Mouse (Mus musculus) testis, adult 2 months (tissue): ENCODE data around the gene Inhbc. TPM values are rescaled to one million over a fixed set of nuclear protein-coding genes. Genes with fewer than 3 reads are reported as not detected.

Source experiments
- H3K27ac ChIP-seq: fragments of 200-500 bp; 2 replicates; pipeline ENCODE4 v1.5.1; 2012; ENCODE audit warnings: low read depth, low read length; ENCODE audit not compliant: control insufficient read depth, insufficient read depth
- H3K27me3 ChIP-seq: fragments of 200-500 bp; 2 replicates; pipeline ENCODE4 v1.6.1; 2012; ENCODE audit warnings: mild to moderate bottlenecking, low read length, moderate library complexity; ENCODE audit not compliant: control insufficient read depth, insufficient read depth
- H3K36me3 ChIP-seq: fragments of 200-500 bp; 2 replicates; pipeline ENCODE4 v1.6.1; 2012; ENCODE audit warnings: mild to moderate bottlenecking, low read length; ENCODE audit not compliant: control insufficient read depth, insufficient read depth
- H3K4me1 ChIP-seq: fragments of 200-500 bp; 2 replicates; pipeline ENCODE4 v1.6.1; 2012; ENCODE audit warnings: low read length; ENCODE audit not compliant: control insufficient read depth, insufficient read depth
- H3K4me3 ChIP-seq: fragments of 200-500 bp; 2 replicates; pipeline ENCODE4 v1.5.1; 2012; ENCODE audit warnings: low read depth, mild to moderate bottlenecking, low read length, moderate library complexity, mixed read lengths; ENCODE audit not compliant: control insufficient read depth
- CTCF ChIP-seq: fragments of 200-500 bp; IDR thresholded peaks from 2 replicates; pipeline ENCODE4 v1.5.1; 2012; ENCODE audit warnings: low read depth, mild to moderate bottlenecking, inconsistent platforms, low read length, moderate library complexity; ENCODE audit not compliant: control insufficient read depth, insufficient read depth, insufficient replicate concordance
- POLR2A ChIP-seq: fragments of 200-500 bp; IDR thresholded peaks from 2 replicates; pipeline ENCODE4 v1.6.1; 2012; ENCODE audit warnings: low read depth, mild to moderate bottlenecking, inconsistent platforms, low read length, moderate library complexity; ENCODE audit not compliant: control insufficient read depth
- polyA plus RNA-seq: library from polyadenylated mRNA; depleted of rRNA; stranded (reverse); fragments of >200 nt; gene quantifications from 2 replicates; pipeline ENCODE4 v1.2.3, GENCODE M21; 2012

The Inhbc gene
- polyA plus RNA-seq, 1 experiment: 0.05 TPM

- H3K27ac ChIP-seq: peak overlapping the region; percentile 36; the same call in 1 of the 2 replicates
- no peaks in the 10 kb centered on the region for H3K36me3 ChIP-seq
- H3K27me3 ChIP-seq: no peaks in the 10 kb centered on the region
- TF ChIP-seq POLR2A (no peak), CTCF (no peak)
- H3K4me1 ChIP-seq: peaks cover 5% of the 10 kb centered on the region
- H3K4me3 ChIP-seq: no peak overlapping the region
These were observed 11.5 kb upstream of the Inhbc start for GRCm38 (mm10) chr10:127381743-127382134.

- TF ChIP-seq CTCF: no peak
- no peak for TF ChIP-seq POLR2A
- peaks cover 5% of the 10 kb centered on the region for H3K4me1 ChIP-seq
These were observed 10.8 kb upstream of the Inhbc start for GRCm38 (mm10) chr10:127380767-127381742.

GRCm38 (mm10) chr10:127380251-127380691, 10.0 kb upstream of the Inhbc start, which contains the start of gene R3hdm2:
Gene R3hdm2, plus strand, starts transcription at chr10:127380327.
- peak within 1 kb of the TSS; percentile 93 for H3K4me3 ChIP-seq
- peaks cover 5% of the 10 kb centered on the region for H3K4me1 ChIP-seq
- no peak for TF ChIP-seq CTCF
- peak; percentile 66 for TF ChIP-seq POLR2A
- H3K27ac ChIP-seq: peak within 1 kb of the TSS; percentile 85
- no peaks in the 10 kb centered on the region for H3K27me3 ChIP-seq
- no peaks in the 10 kb centered on the region for H3K36me3 ChIP-seq

More at GRCm38 (mm10) chr10:127380767-127381742, 10.8 kb upstream of the Inhbc start:
- H3K36me3 ChIP-seq: no peaks in the 10 kb centered on the region
- H3K4me3 ChIP-seq: peak overlapping the region; percentile 93
- H3K27me3 ChIP-seq: no peaks in the 10 kb centered on the region
- peak overlapping the region; percentile 85 for H3K27ac ChIP-seq

GRCm38 (mm10) chr10:127379654-127380053, 9.4 kb upstream of the Inhbc start:
- Histone ChIP-seq H3K27ac (no peak overlapping the region), H3K36me3 (no peaks in the 10 kb centered on the region), H3K27me3 (no peaks in the 10 kb centered on the region), H3K4me1 (peaks cover 5% of the 10 kb centered on the region), H3K4me3 (peak overlapping the region; percentile 81)
- TF ChIP-seq CTCF (no peak), POLR2A (no peak)

GRCm38 (mm10) chr10:127377700-127378099, 7.5 kb upstream of the Inhbc start:
- no peak for TF ChIP-seq CTCF
- TF ChIP-seq POLR2A: no peak
- H3K27me3 ChIP-seq: no peaks in the 10 kb centered on the region

GRCm38 (mm10) chr10:127371023-127371422, 792 bp upstream of the Inhbc start:
- H3K36me3 ChIP-seq: no peaks in the 10 kb centered on the region
- H3K4me3 ChIP-seq: no peak overlapping the region
- no peak overlapping the region for H3K27ac ChIP-seq
- H3K27me3 ChIP-seq: no peaks in the 10 kb centered on the region
- peaks cover 8% of the 10 kb centered on the region for H3K4me1 ChIP-seq
- TF ChIP-seq CTCF: no peak
- TF ChIP-seq POLR2A: no peak

More at GRCm38 (mm10) chr10:127377700-127378099, 7.5 kb upstream of the Inhbc start:
- Histone ChIP-seq H3K36me3 (no peaks in the 10 kb centered on the region), H3K4me1 (peaks cover 5% of the 10 kb centered on the region), H3K27ac (no peak overlapping the region), H3K4me3 (no peak overlapping the region)

- Histone ChIP-seq H3K27ac (no peak overlapping the region), H3K4me1 (peaks cover 8% of the 10 kb centered on the region), H3K4me3 (no peak overlapping the region), H3K36me3 (no peaks in the 10 kb centered on the region), H3K27me3 (no peaks in the 10 kb centered on the region)
- TF ChIP-seq POLR2A (no peak), CTCF (no peak)
These were observed 2.0 kb downstream of the Inhbc start for GRCm38 (mm10) chr10:127368273-127368672.
